Mouse (Mus musculus) erythroblast, embryonic 14.5 days (primary cell): Measurements from ENCODE around the gene Mboat1.

Experiments used
- GATA1 ChIP-seq: IDR thresholded peaks from 2 replicates; pipeline ENCODE4 v1.6.1; 2012; ENCODE audit warnings: low read length, inconsistent platforms, mixed read lengths
- TAL1 ChIP-seq: IDR thresholded peaks from 3 replicates; pipeline ENCODE4 v1.6.1; 2012; ENCODE audit warnings: low read length, inconsistent platforms, mixed read lengths

DNA sequence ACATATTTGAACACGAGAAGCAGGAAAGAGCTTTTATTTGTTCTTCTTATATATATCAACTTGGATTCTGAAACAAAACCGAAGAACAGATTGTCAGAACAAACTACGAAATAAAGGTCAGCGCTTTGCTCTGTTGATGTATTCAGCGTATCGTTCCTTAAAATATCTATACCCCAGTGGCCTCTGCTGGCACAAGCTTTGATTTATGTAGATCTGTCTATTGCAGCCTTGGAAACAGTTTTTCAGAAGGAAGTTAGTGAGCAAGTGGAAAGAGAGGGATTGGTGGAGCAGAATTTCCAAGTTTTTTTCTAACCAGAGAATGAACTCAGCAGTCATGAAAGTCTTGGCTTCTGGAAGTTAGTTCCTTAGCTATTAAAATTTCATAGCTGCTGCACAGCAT, 103.1 kb downstream of the Mboat1 start:
- TF ChIP-seq GATA1 (no peak), TAL1 (no peak)
